Mouse (Mus musculus) cerebellum, adult 2 months (tissue): ENCODE data around the gene Tspan9.

Experiments
- CTCF ChIP-seq: fragments of 200-500 bp; IDR thresholded peaks from 2 replicates; pipeline ENCODE4 v1.5.1; 2011; ENCODE audit warnings: low read depth, mild to moderate bottlenecking, control low read depth, low read length, moderate library complexity, borderline replicate concordance; ENCODE audit not compliant: insufficient read depth
- POLR2A ChIP-seq: fragments of 200-500 bp; IDR thresholded peaks from 2 replicates; pipeline ENCODE4 v1.6.1; 2011; ENCODE audit warnings: low read length, control low read depth, borderline replicate concordance; ENCODE audit not compliant: insufficient read depth

GRCm38 (mm10) chr6:128025997-128026396, 117.4 kb downstream of the Tspan9 start:
- TF ChIP-seq CTCF (no peak), POLR2A (no peak)
